Mouse (Mus musculus) hindbrain, embryonic 11.5 days (tissue): ENCODE measurements at regions not wholly inside any gene's neighbourhood (a gene's known extent, or its start where the extent isn't known, plus 50 kb on each side); places are given as distances from the start of the nearest gene placed in this dataset.

ENCODE experiments used
- ATAC-seq: fragments of 200-750 bp; cut with Nextera tagmentation; 2 replicates; pipeline ENCODE4 v1.8.0; 2017; ENCODE audit warnings: mild to moderate bottlenecking, moderate TSS enrichment, moderate library complexity; ENCODE audit not compliant: low FRiP score
- DNase-seq: peaks from one replicate; pipeline ENCODE4 v3.0.0-alpha.2; 2015; ENCODE audit warnings: low spot score
- H3K27ac ChIP-seq: fragments of 300-500 bp; sonication (generic); 2 replicates; pipeline ENCODE4 v1.5.1; 2014; ENCODE audit warnings: mild to moderate bottlenecking, low read depth, low read length
- H3K27me3 ChIP-seq: fragments of 300-500 bp; sonication (generic); 2 replicates; pipeline ENCODE4 v1.6.1; 2014; ENCODE audit warnings: mild to moderate bottlenecking, low read length, moderate library complexity, mixed read lengths; ENCODE audit not compliant: control insufficient read depth, insufficient read depth
- H3K36me3 ChIP-seq: fragments of 300-500 bp; sonication (generic); 2 replicates; pipeline ENCODE4 v1.6.1; 2014; ENCODE audit warnings: mild to moderate bottlenecking, low read length, moderate library complexity, mixed read lengths; ENCODE audit not compliant: control insufficient read depth, insufficient read depth
- H3K4me1 ChIP-seq: fragments of 300-500 bp; sonication (generic); replicated peaks from 2 replicates; pipeline ENCODE4 v1.6.1; 2014; ENCODE audit warnings: low read length, mixed read lengths; ENCODE audit not compliant: control insufficient read depth, insufficient read depth
- H3K4me2 ChIP-seq: fragments of 300-500 bp; sonication (generic); replicated peaks from 2 replicates; pipeline ENCODE4 v1.6.1; 2014; ENCODE audit warnings: mild to moderate bottlenecking, low read depth, low read length
- H3K4me3 ChIP-seq: fragments of 300-500 bp; sonication (generic); 2 replicates; pipeline ENCODE4 v1.5.1; 2014; ENCODE audit warnings: low read depth, low read length
- H3K9ac ChIP-seq: fragments of 300-500 bp; sonication (generic); 2 replicates; pipeline ENCODE4 v1.6.1; 2014; ENCODE audit warnings: low read depth, low read length
- H3K9me3 ChIP-seq: fragments of 300-500 bp; sonication (generic); 2 replicates; pipeline ENCODE4 v1.6.1; 2016; ENCODE audit warnings: low read length; ENCODE audit not compliant: control insufficient read depth
- WGBS: fragments of 180-500 bp; shearing (Covaris S2); extraction: QIAGEN DNeasy Blood & Tissue Kit; methylation state at CpG from one replicate; pipeline ENCODE4 v1.1.7; 2014; 5-methylcytosine and 5-hydroxymethylcytosine counted together

GRCm38 (mm10) chr4:142989175-142989574, 223.6 kb downstream of the Prdm2 start:
- no peak overlapping the region for H3K27ac ChIP-seq
- H3K9me3 ChIP-seq = no peaks in the 10 kb centered on the region
- H3K4me2 ChIP-seq = 0 out of 2 replicates have a peak overlapping the region, but pooled peaks have one; percentile 17
- 12% methylated on average over 8 of the region's 8 CpGs for WGBS
- H3K36me3 ChIP-seq = no peaks in the 10 kb centered on the region
- no peaks in the 10 kb centered on the region for H3K27me3 ChIP-seq
- H3K4me3 ChIP-seq = no peak overlapping the region
- no peak overlapping the region for H3K9ac ChIP-seq
- ATAC-seq = no peak
- DNase-seq = peak; percentile 29
- no peaks in the 10 kb centered on the region for H3K4me1 ChIP-seq

- Histone ChIP-seq H3K27me3 (no peaks in the 10 kb centered on the region), H3K4me1 (peaks cover 3% of the 10 kb centered on the region; the same call in 1 of the 2 replicates), H3K36me3 (no peaks in the 10 kb centered on the region), H3K27ac (peak overlapping the region; percentile 30; the same call in 1 of the 2 replicates), H3K9ac (no peak overlapping the region), H3K4me3 (no peak overlapping the region), H3K9me3 (no peaks in the 10 kb centered on the region), H3K4me2 (no peak overlapping the region)
- 22% methylated on average over 6 of the region's 6 CpGs for WGBS
- DNase-seq (peak; percentile 34), ATAC-seq (peak; percentile 55; the same call in 1 of the 2 replicates)
Measured at GRCm38 (mm10) chr4:142983295-142983624, 229.5 kb downstream of the Prdm2 start.

- Histone ChIP-seq H3K27me3 (no peaks in the 10 kb centered on the region), H3K4me1 (peaks cover 3% of the 10 kb centered on the region; the same call in 1 of the 2 replicates), H3K4me2 (no peak overlapping the region), H3K36me3 (no peaks in the 10 kb centered on the region), H3K27ac (peak overlapping the region; percentile 30; the same call in 1 of the 2 replicates), H3K9me3 (no peaks in the 10 kb centered on the region), H3K4me3 (no peak overlapping the region), H3K9ac (no peak overlapping the region)
- 40% methylated on average over 8 of the region's 8 CpGs for WGBS
- peak; percentile 18 for DNase-seq
- peak; percentile 78 for ATAC-seq
Measured at GRCm38 (mm10) chr4:142982585-142983294, 230.1 kb downstream of the Prdm2 start.

GRCm38 (mm10) chr4:142975620-142976019, 237.2 kb downstream of the Prdm2 start:
- no peaks in the 10 kb centered on the region for H3K36me3 ChIP-seq
- no peak for ATAC-seq
- no peak overlapping the region for H3K9ac ChIP-seq
- H3K4me2 ChIP-seq = no peak overlapping the region
- no peak overlapping the region for H3K27ac ChIP-seq
- no peaks in the 10 kb centered on the region for H3K4me1 ChIP-seq
- no peaks in the 10 kb centered on the region for H3K9me3 ChIP-seq
- DNase-seq = no peak
- WGBS = 83% methylated on average over 11 of the region's 11 CpGs
- no peak overlapping the region for H3K4me3 ChIP-seq
- no peaks in the 10 kb centered on the region for H3K27me3 ChIP-seq

- no peaks in the 10 kb centered on the region for H3K4me1 ChIP-seq
- no peak for DNase-seq
- no peaks in the 10 kb centered on the region for H3K27me3 ChIP-seq
- 89% methylated on average over 4 of the region's 4 CpGs for WGBS
- H3K36me3 ChIP-seq = no peaks in the 10 kb centered on the region
- no peak overlapping the region for H3K4me3 ChIP-seq
- no peaks in the 10 kb centered on the region for H3K9me3 ChIP-seq
- no peak overlapping the region for H3K4me2 ChIP-seq
- H3K9ac ChIP-seq = no peak overlapping the region
- no peak for ATAC-seq
- no peak overlapping the region for H3K27ac ChIP-seq
Measured at GRCm38 (mm10) chr4:142970040-142970439, 242.8 kb downstream of the Prdm2 start.

GRCm38 (mm10) chr4:142967604-142968003, 245.2 kb downstream of the Prdm2 start:
- no peaks in the 10 kb centered on the region for H3K36me3 ChIP-seq
- no peak overlapping the region for H3K4me2 ChIP-seq
- H3K9ac ChIP-seq = no peak overlapping the region
- no peak overlapping the region for H3K27ac ChIP-seq
- no peaks in the 10 kb centered on the region for H3K9me3 ChIP-seq
- no peak for ATAC-seq
- no peaks in the 10 kb centered on the region for H3K4me1 ChIP-seq
- 93% methylated on average over 2 of the region's 2 CpGs for WGBS
- no peaks in the 10 kb centered on the region for H3K27me3 ChIP-seq
- H3K4me3 ChIP-seq = no peak overlapping the region
- no peak for DNase-seq

- DNase-seq (peak; percentile 65), ATAC-seq (peak; percentile 78)
- Histone ChIP-seq H3K27me3 (no peaks in the 10 kb centered on the region), H3K4me1 (no peaks in the 10 kb centered on the region; the same call in 1 of the 2 replicates), H3K9ac (no peak overlapping the region), H3K9me3 (no peaks in the 10 kb centered on the region), H3K36me3 (no peaks in the 10 kb centered on the region), H3K27ac (no peak overlapping the region), H3K4me2 (no peak overlapping the region), H3K4me3 (no peak overlapping the region)
- 55% methylated on average over 8 of the region's 8 CpGs for WGBS
Measured at GRCm38 (mm10) chr4:142956832-142957429, 255.9 kb downstream of the Prdm2 start.

GRCm38 (mm10) chr4:142956376-142956775, 256.4 kb downstream of the Prdm2 start:
- no peak overlapping the region for H3K4me2 ChIP-seq
- WGBS = 86% methylated on average over 5 of the region's 5 CpGs
- ATAC-seq (no peak), DNase-seq (no peak)
- H3K27me3 ChIP-seq = no peaks in the 10 kb centered on the region
- no peak overlapping the region for H3K9ac ChIP-seq
- no peak overlapping the region for H3K27ac ChIP-seq
- no peaks in the 10 kb centered on the region for H3K36me3 ChIP-seq
- H3K9me3 ChIP-seq = no peaks in the 10 kb centered on the region
- H3K4me1 ChIP-seq = no peaks in the 10 kb centered on the region; the same call in 1 of the 2 replicates
- H3K4me3 ChIP-seq = no peak overlapping the region

GRCm38 (mm10) chr4:142953724-142954123, 259.1 kb downstream of the Prdm2 start:
- no peak overlapping the region for H3K9ac ChIP-seq
- peak; percentile 45 for DNase-seq
- H3K27ac ChIP-seq = no peak overlapping the region
- ATAC-seq = peak; percentile 37; the same call in 1 of the 2 replicates
- no peaks in the 10 kb centered on the region for H3K27me3 ChIP-seq
- no peaks in the 10 kb centered on the region for H3K36me3 ChIP-seq
- no peaks in the 10 kb centered on the region; the same call in 1 of the 2 replicates for H3K4me1 ChIP-seq
- WGBS = 37% methylated on average over 9 of the region's 9 CpGs
- H3K4me3 ChIP-seq = no peak overlapping the region
- H3K4me2 ChIP-seq = no peak overlapping the region
- no peaks in the 10 kb centered on the region for H3K9me3 ChIP-seq
